Mouse (Mus musculus): ENCODE data around the gene Col25a1.

Gene Col25a1

DNA sequence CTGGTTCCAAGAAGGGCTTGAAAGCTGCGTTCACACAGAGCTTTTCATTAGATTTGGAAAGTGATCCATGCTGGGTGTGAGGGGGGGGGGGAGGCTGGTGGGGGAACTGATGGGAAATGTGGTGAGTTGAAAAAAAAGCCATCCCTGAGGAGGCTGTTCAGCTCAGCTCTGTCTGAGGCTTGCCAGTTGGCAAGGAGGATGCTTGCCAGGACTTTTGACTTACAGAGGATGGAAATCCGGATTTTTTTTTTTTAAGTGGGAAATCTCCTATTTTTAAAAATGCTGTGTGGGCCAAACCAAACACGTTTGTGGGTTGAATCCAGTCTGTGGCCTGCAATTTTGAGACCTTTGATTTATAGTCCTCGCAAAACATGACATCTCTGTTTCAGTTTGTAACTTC, 35.6 kb downstream of the Col25a1 start:
- no peak for DNase-seq

DNA sequence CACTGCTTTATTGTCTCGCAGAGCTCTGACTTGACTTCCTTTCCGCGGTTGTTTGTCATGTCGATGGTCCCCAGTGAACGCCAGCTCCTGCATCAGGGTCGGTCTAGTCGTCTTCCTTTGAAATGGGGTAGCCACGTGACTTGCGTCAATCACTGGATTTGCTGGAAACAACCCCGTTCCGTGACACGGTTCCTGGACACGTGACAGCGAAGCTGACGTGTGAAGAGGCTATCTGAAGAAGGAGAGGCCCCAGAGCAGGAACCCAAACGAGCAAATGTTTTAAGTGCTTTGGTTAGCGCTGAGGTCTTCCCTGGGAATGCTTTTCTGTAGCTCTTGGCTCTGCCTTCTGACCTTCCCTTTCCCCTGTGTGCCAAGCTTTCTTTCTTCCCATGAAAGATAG, 41.5 kb downstream of the Col25a1 start:
- DNase-seq = no peak

GRCm38 (mm10) chr3:130180181-130180940, 49.1 kb downstream of the Col25a1 start:
- DNase-seq = peak; percentile 72

GRCm38 (mm10) chr3:130180964-130181590, 49.8 kb downstream of the Col25a1 start:
- DNase-seq = peak; percentile 15

GRCm38 (mm10) chr3:130181591-130181980, 50.3 kb downstream of the Col25a1 start:
- DNase-seq = peak; percentile 14

DNA sequence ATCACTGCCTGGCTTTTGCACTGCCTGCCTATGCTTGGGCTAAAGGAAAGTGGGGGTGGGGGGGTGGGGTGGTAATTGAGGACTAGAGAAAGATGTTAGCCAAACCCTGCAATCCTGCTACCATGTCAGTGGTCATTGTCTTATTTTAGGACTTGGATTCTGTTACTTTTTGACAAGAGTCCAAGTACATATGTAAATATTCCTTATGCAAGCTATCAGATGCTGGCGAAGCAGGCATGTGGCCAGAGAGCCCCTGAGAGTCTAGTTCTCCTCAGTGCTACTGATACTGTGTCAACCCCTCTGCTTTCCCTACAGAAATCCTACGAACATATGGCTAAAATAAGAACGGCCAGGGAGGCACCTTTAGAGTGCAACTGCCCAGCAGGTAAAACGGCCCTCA, 51.1 kb downstream of the Col25a1 start:
- DNase-seq = no peak

- DNase-seq = no peak
Measured at GRCm38 (mm10) chr3:130185111-130185510, 53.8 kb downstream of the Col25a1 start.

DNA sequence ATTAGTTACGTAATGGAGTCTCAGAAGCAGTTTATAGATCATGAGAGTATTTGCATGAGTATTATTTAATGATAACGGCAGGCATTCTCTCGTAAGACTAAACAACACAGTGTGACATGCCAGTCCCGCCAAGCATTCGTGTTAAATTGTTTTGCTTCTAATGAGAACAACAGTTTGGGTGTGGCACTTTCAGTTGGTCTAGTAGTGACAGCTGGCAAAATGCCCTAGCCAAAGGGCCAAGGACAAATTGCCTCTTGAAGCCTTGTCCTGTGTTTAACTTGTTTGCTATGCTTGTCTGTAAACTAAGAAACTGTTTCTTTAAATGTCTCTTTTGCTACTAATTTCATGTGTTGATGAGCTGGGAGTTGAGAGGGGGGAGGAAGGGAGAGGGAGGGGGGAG, 56.3 kb downstream of the Col25a1 start:
- DNase-seq = no peak

DNA sequence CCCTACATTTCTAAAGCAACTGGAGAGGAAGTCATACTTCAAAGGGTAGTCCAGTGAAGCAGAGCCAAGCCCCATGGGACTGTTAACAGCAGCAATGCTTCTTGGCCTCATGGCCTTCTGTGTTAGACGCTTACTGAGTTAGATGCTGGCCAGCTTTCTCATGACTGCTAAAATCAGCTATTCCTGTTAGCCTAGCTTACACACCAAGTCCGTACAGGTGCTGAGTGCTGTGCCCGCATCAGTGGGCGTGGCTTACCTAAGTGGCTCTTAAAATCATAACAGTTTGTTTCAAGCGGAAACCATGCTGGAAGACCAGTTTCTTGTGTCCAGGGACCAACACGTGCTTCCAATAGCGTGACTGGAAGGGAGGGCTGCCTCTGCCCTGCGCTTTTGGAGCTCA, 62.1 kb downstream of the Col25a1 start:
- no peak for DNase-seq

GRCm38 (mm10) chr3:130214631-130215030, 83.3 kb downstream of the Col25a1 start:
- no peak for DNase-seq

- DNase-seq = no peak
Measured at GRCm38 (mm10) chr3:130216141-130216540, 84.8 kb downstream of the Col25a1 start.

GRCm38 (mm10) chr3:130216646-130217045, 85.3 kb downstream of the Col25a1 start:
- DNase-seq = no peak

DNA sequence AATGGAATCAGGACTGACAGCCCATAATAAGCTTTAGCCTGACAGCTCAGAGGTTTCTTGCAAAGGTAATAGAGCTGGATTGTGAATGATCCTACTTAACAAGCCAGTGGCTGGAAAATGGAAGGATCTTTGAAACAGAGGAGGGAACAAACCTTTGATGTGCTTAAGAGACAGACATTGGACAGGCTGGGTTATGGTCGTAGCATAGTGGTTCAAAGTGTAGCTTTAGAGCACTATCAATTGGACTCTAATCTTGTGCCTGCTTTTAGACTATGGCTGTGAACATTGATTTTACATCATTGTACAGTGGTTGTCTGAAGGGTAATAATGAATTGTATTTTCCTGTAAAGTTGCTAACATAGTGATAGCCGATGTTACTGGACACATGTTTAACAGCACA, 86.4 kb downstream of the Col25a1 start:
- DNase-seq = no peak

- DNase-seq = no peak
Measured at GRCm38 (mm10) chr3:130218232-130218728, 87.0 kb downstream of the Col25a1 start.

- no peak for DNase-seq
Measured at GRCm38 (mm10) chr3:130220811-130221210, 89.5 kb downstream of the Col25a1 start.

GRCm38 (mm10) chr3:130228186-130228585, 96.9 kb downstream of the Col25a1 start:
- no peak for DNase-seq

DNA sequence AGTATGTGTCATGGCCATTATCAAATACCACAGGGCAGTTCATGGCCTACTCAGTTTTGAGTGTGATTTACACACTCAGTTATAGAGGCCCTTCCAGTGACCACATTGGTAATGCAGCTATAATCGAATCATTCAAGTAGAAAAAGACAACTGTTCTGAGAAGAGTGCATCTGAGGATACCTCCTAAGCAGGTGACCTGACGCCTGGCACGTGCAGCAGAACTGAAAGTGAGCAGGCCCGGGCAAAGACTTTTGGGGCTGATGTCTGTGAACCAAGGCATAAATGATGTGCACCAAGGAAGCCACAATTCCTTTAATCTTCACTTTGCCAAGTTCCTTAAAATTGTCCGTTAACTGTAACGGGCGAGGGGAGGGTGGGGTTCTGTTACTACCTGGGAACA, 101.6 kb downstream of the Col25a1 start:
- no peak for DNase-seq

DNA sequence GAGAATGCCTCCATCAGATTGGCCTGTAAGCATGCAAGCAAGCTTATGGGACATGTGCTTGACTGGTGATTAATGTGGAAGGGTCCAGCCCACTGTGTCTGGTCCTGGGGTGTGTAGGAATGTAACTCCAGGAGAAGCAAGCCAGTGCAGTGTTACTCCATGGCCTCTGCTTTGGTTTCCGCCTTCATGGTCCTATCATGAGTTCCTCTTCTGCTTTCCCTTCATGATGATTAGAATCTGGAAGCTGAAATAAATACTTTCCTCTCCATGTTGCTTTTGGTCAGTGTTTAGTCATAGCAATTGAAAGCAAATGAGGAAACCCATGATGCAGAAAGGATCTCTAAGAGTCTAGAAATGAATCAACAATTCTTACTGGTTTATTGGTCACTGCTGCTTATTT, 103.9 kb downstream of the Col25a1 start:
- DNase-seq = no peak

GRCm38 (mm10) chr3:130236129-130236528, 104.8 kb downstream of the Col25a1 start:
- no peak for DNase-seq

DNA sequence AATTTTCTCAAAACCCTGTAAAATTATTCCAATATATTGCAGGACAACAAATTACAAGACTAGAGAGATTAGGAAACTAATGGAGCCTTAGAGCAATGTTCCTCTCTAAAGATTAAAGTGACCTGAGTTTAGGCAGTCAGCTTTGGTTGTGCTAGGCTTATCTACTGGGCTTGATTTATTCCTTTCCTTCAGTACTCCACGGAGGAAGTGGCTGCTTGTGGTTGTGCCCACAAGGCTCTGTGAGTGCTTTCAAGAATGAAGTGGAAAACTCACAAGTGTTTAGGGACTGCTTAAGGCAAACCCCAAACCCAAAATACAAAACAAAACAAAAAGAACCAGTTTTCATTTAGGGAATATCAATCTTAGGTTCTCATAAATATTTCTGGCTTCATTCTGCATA, 106.6 kb downstream of the Col25a1 start:
- DNase-seq = no peak

DNA sequence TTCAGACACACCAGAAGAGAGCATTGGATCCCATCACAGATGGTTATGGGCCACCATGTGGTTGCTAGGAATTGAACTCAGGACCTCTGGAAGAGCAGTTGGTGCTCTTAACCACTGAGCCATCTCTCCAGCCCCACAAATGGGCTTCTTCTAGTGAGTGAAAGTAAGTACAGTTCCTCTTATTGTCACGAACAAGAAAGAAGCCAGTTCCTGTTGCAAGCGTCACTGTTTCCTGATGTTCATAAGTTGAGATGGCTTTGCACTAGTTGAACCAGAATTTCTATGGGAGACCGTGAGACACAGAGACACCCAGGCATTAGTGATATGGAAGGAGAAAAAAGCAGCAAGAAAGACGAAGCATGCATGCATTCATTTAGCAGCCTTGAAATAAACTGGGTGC, 110.6 kb downstream of the Col25a1 start:
- no peak for DNase-seq

DNA sequence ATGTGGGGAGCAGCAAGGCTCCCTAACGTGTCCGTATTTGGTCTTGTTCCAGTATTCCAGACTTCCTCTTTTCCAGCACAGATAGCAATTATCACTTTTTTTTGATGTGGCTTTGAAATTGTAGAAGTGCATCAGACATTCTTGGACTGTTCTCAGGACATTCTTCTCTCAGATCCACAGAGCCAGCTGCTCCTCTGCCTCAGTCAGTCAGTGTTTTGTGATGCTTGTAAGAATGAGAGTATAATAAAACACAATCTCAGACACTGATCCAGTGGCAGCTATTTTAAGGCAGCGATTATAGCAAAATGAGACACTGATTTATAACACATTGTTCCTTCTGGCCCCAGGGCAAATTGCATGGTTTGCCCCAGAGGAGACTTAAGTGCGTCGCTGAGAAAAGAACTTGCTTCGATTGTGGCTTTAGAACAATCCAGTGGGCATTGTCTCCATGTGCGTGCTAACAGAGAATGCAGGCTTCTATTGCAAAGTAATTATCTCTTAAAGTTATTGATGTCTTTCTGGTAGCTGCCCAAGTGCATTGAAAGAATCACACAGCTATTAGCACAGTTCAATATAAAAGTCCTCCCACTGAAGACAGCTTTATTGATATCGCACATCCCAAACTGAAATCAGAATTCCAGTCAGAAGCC, 111.5 kb downstream of the Col25a1 start:
- DNase-seq = no peak

- DNase-seq = no peak
Measured at GRCm38 (mm10) chr3:130252355-130252754, 121.1 kb downstream of the Col25a1 start.

DNA sequence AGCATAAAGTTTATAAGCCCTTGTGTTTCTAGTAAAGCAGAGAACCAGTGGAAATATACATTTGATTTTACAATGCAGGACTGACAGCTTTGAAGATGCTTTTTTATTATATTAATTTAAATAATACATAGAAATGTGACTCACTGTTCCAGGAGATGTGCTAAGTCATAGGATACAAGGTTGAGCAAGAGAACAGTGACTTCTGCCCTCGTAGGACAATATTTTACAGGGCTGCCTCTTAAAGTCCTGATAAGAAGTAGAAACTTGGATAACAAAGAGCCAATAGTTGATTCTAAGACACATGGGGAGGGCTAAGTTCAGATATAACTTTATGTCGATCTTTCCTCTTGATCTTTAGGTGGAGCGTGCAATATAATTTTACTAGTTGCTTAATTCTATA, 124.8 kb downstream of the Col25a1 start:
- no peak for DNase-seq
